Mouse (Mus musculus) adrenal gland, adult (tissue): ENCODE results near the gene Mid1ip1.
A peak's percentile ranks its signal among the peaks of the same experiment; 100 is the strongest.

Experiments
- DNase-seq, 2 experiments: peaks; one replicate each; pipeline ENCODE4 v3.0.0; 2022 to 2023; ENCODE audit warnings: low spot score in 1 of 2; ENCODE audit not compliant: inconsistent age in 2 of 2

Mid1ip1 gene

DNA sequence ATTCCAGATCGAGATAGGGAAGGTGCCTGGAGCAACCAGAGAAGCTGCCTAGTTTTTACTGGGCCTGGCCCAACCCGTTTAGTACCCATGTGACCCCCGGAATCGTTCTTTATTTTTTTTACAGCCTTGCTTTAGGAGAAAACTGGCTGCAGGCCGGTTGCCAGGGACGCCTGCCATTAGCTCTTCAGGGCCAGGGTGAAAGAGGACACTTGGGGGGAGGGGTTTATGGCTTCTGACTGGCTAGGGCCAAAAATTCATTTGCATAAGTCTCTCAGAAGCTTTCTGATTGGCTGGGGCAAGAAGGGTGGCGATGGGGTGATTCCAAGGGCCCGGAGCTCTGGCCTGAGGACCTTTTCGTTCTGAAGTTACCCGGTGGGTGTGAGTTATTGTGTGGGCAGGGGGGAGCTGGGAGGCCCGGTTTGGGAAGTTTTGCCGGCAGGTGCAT lies at the start of gene Mid1ip1:
TSS of gene Mid1ip1 (plus strand) at position 318 of the 445 bp plus-strand sequence.
- peak; percentile 91 to 95 for DNase-seq

DNA sequence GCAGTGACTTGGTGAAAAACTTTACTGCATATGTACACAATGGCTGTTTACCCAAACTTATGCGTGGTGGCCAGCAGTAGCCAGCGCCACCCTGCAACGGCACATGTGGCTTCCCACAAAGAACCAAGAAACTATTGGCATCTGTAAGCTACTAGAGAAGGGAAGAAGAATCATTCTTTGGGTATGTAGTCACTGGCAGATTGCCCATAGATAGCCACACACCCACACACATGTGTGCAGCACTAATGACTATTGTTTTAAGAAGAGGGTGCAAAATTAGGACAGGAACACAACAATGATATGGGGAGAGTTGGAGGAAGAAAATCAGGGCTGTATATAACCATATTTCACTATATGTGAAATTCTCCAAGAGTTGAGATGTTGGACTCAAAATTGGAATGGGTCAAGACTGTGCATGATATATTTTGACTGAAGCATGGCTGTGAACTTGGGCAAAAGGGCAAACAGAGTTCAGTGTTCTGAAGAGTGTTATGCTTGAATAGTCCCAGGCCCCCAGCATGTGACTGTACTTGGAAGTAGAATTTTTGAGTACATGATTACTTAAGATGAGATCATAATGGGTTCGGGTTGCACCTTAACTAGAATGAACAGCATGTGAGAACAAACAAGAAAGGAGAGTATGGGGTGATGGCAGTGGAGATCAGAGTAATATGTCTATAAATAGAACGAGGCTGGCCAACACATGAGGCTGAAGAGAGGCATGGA lies 20.2 kb upstream of the Mid1ip1 start:
- no peak for DNase-seq

DNA sequence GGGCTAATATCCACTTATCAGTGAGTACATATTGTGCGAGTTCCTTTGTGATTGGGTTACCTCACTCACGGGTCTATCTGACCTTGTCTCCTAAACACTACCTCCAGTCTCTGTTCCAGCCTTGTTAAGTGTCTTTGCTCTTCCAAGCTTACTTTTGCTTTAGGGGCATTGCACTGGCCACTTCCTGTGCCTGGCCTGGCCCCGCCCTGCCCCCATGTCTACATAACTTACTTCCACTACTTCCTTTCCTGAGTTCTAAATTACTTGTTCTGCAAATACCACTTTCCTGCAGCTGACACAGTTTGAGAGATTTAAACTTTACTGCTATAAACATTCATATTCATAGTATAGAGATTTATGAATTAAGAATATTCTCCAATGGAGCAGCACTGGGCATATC lies 8.1 kb upstream of the Mid1ip1 start:
- DNase-seq, result no peak

DNA sequence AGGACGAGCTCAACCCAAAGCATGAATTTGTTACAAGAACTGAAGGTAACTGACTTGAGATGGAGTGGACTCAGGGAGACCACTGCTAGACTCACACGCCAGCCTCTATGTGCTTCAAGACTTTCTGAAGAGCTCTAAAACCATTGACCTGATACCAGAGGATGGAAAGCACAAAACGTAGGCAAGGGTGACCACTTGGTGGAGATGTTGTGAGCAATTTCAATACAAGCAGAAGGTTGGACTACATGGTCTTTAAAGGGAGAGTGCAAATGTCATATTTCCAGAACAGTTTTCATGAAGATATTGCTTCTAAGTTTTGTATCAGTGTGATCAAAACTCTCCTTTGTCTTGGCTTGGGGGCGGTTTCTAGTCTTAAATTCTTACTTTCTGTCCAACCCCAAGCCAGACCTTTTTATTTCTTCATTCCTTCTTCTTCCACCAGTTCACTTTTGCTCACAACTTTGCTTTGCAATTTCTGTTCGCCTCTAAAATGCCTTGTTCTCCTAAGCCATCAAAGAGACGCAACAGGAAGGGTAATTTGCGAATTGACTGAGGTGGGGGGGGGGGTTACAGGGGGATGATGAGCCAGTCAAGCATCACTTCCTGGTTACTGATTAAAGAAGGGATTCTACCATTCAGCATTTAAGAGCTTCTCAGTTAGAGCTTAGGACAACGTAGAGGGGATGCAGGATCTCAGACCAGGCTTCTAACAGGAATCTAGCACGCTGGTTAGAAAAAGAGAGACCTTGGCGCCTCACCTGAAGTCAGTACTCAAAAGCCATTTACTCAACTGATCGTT lies 775 bp upstream of the Mid1ip1 start:
- peak; percentile 27 to 62 for DNase-seq

DNA sequence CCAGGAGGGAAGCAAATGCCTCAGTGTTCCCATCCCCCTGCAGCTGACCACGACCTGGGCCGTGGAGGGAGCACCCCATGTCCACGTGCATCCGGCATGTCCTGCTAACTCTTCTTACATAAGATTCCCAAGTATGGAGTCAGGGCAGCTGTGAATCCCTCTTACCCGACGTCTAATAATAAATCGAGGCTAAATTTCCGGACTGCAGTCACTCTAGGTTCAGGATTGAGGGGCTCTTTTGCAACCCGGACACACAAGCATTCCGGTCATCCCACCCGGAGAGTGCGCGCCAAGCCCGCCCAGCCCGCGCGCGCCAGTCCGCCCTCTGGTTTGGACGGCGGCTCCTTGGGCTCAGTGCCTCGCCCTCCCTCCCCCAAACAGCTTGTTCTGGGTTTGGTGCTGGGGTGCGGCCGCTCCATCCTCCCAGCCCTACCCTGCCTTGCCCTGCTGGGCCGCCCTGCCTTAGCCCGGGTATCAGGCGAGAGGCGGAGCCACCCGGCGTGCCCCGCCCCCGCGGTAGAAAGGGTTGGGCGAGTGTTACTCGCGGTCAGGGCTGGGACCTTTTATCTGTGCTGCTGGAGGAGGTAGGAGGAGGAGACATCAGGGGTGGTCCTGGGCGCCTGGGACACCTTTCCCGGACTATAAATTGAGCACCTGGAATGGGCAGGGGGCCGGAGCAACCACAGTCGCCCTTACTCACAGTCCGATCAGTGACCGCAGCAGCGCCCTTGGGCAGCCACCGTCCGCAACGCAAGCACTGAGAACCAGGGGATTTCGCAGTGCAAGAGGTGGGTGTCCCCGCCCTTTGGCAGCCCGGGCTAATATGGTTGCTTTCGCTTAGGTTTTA lies 2.3 kb downstream of the Mid1ip1 start:
- peak; percentile 95 to 97 for DNase-seq

DNA sequence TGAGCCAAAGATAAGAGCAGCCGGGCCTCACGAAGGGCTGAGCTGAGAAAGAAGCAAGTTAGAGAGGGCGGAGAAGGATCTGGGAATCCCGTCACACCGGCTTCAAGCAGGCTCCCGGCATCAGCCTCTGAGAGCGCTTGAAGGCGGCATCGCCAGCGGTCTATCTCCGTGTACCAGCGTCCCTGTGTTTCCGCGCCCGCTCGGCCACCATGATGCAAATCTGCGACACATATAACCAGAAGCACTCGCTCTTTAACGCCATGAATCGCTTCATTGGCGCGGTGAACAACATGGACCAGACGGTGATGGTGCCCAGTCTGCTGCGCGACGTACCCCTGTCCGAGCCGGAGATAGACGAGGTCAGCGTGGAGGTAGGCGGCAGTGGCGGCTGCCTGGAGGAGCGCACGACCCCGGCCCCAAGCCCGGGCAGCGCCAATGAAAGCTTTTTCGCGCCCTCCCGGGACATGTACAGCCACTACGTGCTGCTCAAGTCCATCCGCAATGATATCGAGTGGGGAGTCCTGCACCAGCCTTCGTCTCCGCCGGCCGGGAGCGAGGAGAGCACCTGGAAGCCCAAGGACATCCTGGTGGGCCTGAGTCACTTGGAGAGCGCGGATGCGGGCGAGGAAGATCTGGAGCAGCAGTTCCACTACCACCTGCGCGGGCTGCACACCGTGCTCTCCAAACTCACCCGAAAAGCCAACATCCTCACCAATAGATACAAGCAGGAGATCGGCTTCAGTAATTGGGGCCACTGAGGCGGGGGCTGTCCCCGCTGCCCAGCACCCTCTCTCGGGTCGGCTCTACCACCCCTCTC lies 3.4 kb downstream of the Mid1ip1 start:
- peak; percentile 43 to 80 for DNase-seq

DNA sequence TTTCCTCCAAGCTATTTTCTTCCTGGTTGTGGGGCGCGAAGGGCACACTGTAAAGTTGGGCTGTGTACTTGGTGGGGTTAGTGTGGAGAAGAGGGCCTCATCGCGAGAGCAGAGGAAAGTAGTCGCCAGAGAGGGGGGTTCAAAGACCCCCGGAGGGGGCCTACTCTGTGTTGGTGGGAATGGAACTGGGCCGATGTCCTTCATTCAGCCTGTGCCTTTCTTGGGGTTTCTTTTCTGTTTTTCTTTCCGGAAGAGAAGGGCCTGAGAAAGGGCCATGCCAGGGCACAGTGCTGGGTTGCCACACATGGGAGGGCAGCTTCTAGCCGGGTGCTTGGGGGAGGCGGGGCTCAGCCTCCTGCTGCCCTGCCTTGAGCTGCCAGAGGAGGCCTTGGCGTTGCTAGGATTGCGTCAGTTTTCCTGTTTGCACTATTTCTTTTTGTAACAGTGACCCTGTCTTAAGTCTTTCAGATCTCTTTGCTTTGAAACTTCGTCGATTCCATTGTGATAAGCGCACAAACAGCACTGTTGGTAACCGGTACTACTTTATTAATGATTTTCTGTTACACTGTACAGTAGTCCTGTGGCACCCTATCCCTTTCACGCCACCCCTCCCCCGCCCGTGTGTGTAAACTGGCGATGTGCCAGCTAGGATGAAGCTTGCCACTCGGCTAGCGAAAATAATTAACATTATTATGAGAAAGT lies 4.2 kb downstream of the Mid1ip1 start:
- peak; percentile 84 to 91 for DNase-seq

DNA sequence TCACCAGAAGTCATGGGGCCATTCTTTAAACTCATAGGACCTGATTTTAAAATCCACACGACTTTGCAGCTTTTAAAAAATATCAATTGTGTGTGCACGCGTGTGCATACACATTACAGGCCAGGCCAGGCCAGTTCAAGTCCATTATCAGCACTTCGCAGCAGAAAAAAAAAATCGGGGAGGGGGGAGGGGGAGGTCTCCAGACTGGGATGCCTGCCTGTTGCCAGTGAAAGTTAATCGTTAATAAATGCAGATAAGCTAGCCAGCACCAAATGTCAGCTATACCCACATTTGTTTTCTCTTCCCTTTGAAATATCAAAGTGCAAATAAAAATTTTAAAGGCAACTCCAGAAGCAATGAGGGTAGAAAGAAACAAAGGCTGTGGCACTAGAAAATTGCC lies 5.6 kb downstream of the Mid1ip1 start:
- no peak for DNase-seq

DNA sequence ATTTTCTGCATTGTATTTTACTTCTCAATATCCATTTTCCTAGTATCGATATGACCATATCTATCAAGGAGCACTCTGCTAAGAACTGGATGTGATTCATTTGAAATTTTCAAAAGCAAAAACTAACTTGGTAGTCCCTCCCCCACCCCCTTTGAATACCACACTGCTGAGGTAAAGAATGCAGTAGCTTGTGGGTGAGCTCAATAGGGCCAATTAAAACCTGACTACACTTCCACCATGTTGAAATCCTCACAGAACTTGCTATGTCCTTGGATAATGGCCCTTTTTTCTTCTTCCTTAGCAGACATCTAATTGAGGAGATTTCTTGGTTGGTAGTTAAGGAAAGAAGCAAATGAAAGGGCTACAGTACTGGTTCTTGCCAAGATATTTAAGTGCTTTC lies 9.8 kb downstream of the Mid1ip1 start:
- DNase-seq, result no peak

DNA sequence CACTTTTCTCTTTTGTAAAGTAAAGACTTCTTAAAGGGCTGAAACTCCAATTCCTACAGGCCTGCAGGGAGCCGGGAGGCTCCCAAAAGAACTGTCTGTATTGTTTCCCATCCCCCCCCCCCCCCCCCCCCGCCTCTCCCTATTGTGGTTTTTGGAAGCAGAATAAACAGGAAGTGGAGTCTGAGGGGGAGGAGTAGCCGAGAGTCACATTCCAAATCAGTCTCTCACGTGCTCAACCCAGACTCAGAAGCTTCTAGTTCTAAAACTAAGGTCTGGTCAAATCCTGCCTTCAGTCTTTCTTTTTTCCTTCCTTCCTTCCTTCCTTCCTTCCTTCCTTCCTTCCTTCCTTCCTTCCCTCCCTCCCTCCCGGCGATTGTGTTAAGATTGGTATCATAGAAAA lies 14.7 kb downstream of the Mid1ip1 start:
- DNase-seq, result no peak

DNA sequence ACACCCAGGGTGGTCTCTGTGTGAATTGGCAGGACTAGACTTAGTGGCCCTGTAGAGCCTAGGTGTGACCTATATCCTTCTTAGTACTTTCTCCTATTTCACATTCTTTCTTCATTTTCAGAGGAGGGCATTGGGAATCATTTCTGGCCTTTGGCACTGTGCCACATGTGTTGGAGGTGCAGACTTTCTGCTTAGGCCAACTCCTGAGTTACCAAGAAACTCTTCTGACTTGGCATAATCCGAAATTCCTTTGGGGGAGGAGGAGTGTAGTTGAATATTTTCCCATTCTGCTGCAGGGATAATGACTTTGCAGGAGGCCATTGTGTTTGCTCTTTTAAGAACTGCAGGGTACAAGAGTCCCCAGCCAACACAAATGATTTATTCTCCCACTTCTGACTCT lies 19.6 kb downstream of the Mid1ip1 start:
- peak in 1 of 2 experiments; percentile 43 for DNase-seq

DNA sequence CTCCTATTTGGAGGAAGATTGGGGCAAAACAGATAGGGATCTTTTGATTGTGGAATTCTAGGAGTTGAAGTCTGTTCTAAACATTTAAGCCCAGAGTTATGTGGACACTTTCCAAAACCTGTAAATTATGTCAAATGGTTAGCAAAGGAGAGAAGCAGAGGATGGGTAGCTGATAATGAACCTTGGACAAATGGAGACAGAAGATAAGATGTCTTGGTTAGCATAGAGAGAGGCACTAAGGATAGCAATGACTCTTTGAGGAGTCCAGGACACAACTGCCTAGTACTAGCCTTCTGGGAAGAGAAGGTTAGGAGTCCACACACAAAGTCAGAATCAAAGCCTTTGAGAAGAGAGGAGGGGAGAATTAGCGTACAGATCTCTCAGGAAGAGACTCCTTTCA lies 20.1 kb downstream of the Mid1ip1 start:
- no peak for DNase-seq

DNA sequence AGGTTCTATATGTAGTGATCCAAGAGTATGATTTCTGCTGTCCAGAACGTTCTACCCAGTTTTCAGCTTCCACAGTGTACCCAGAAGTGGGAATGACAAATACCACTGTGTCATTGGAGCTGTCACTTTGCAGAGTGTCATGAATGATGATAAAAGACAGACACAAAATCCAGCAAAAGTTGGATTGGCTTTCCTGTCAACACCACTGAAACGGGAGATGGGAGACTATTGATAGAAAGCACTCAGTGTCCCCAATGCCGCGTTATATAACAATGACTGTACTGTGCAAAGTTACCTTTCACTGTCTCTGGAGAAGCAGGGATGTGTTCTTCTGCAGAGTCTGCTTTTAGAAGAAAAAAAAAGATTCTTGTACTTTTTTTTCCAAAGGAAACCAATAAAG lies 44.1 kb downstream of the Mid1ip1 start:
- peak; percentile 9 to 28 for DNase-seq

DNA sequence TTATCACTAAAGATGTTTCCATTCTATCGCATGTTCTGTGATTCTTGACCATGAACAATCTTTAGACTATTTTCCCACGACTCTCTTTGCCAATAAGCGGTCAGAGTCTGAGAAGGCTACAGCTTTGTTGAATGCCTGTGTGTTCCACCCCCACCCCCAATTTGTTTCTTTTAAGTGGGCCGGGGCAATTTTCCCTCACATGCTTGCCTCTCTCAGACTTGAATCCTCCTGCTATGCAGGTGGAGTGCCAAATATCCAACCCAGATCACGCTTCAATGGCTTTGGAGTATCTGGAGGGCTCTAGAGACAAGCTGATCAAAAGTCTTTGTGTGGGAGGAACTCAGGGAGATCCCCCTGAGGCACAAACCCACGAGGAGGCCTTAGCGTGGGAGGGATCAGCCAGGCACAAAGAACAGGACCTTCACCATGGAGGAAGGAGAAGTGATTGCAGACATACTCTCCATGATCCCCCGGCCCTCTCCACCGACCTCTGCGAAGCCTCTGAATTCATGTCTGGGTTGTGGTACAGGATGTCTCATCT lies 48.7 kb downstream of the Mid1ip1 start:
- no peak for DNase-seq
